Mouse (Mus musculus) lung, adult 2 months (tissue): ENCODE data around the gene Adcy9.
"Not testable (repeated sequence)": the region's sequence is repeated elsewhere in the genome, so short reads cannot be mapped to it uniquely, and the experiment has no call there.

ENCODE experiments used
- CTCF ChIP-seq: fragments of 200-500 bp; IDR thresholded peaks from 2 replicates; pipeline ENCODE4 v1.5.1; 2011; ENCODE audit warnings: mild to moderate bottlenecking, low read length, control low read depth; ENCODE audit not compliant: insufficient read depth
- POLR2A ChIP-seq: fragments of 200-500 bp; IDR thresholded peaks from 2 replicates; pipeline ENCODE4 v1.6.1; 2011; ENCODE audit warnings: low read depth, mild to moderate bottlenecking, control low read depth, low read length, borderline replicate concordance; ENCODE audit errors: extremely low read depth

- TF ChIP-seq CTCF, POLR2A: not testable (repeated sequence)
Observed at GRCm38 (mm10) chr16:4339216-4339615, 81.1 kb downstream of the Adcy9 start.
